In genomic region chr2:180963956-180964355, GRCm38 (mm10) we compare ENCODE assay signal across 8 mouse cellular contexts. TPM values are rescaled to one million over a fixed set of nuclear protein-coding genes. Genes with fewer than 3 reads are reported as not detected.
DNase-seq lines count a peak whose midpoint lies in the region; ATAC-seq and TF ChIP-seq lines count a peak whose summit lies in the region.

No protein-coding gene starts in this region.

- H3K9me3 ChIP-seq in intestine, postnatal 0 days (ENCODE audit: control insufficient read depth): no peaks in the 10 kb centered on the region
- H3K9me3 ChIP-seq in liver, embryonic 14.5 days (ENCODE audit: control insufficient read depth, low read length): no peaks in the 10 kb centered on the region

- TF ChIP-seq EP300 in liver, embryonic 14.5 days (IDR thresholded peaks at IDR 0.05; ENCODE audit: low read depth): no peak

- 0 out of 2 replicates have a peak, but pooled peaks cover 15% of the 10 kb centered on the region for H3K4me1 ChIP-seq in intestine, postnatal 0 days (replicated peaks; ENCODE audit: control insufficient read depth, insufficient read depth, low read length)
- peaks cover 11 to 15% of the 10 kb centered on the region in 2 experiments for H3K4me1 ChIP-seq in liver, embryonic 14.5 days (replicated peaks; ENCODE audit: control insufficient read depth in 2 of 2, insufficient read depth in 2 of 2, low read length in 1 of 2)

- intact Hi-C loops in gastrocnemius, adult 2 months (cut with DNase I): loop anchor here (1.0 to 10.0 kb wide), 2 partner anchors 39 to 179 kb away; no protein-coding TSS in a partner anchor

- peak; percentile 77 for DNase-seq in 416B (ENCODE audit: low read depth)
- peak; percentile 80 for DNase-seq in Muller cell, postnatal 12 days (ENCODE audit: inconsistent ontology term)
- peak; percentile 89 to 93 for DNase-seq in cerebellum, postnatal 10 days
- DNase-seq in gastrocnemius, adult 2 months: peak; percentile 80
- DNase-seq in liver, embryonic 14.5 days (ENCODE audit: low read depth in 3 of 3, low spot score in 3 of 3): peak; percentile 33 to 51 (median 45)
- peak; percentile 70 for DNase-seq in retina, postnatal 7 days (ENCODE audit: low read depth, low spot score)
- DNase-seq in thymus, postnatal 4 days: peak; percentile 80

- 0 out of 2 replicates have a peak, but pooled peaks have one; percentile 6 for ATAC-seq in intestine, postnatal 0 days
- ATAC-seq in liver, embryonic 14.5 days (ENCODE audit: insufficient read depth): no peak

- WGBS in intestine, postnatal 0 days: 4% methylated on average over 5 of the region's 5 CpGs
- WGBS in liver, embryonic 14.5 days (ENCODE audit: insufficient replicate concordance): 4% methylated on average over 5 of the region's 5 CpGs

- no peaks in the 10 kb centered on the region for H3K27me3 ChIP-seq in intestine, postnatal 0 days (replicated peaks; ENCODE audit: control insufficient read depth, insufficient read depth, low read length)
- H3K27me3 ChIP-seq in liver, embryonic 14.5 days (ENCODE audit: control insufficient read depth, insufficient read depth, low read length): no peaks in the 10 kb centered on the region

- H3K36me3 ChIP-seq in intestine, postnatal 0 days (ENCODE audit: control insufficient read depth, insufficient read depth): no peaks in the 10 kb centered on the region
- H3K36me3 ChIP-seq in liver, embryonic 14.5 days (replicated peaks; ENCODE audit: control insufficient read depth, insufficient read depth, low read depth): no peaks in the 10 kb centered on the region; the same call in 1 of the 2 replicates

- H3K27ac ChIP-seq in gastrocnemius, adult 2 months: no peak overlapping the region
- H3K27ac ChIP-seq in intestine, postnatal 0 days (ENCODE audit: low read depth, low read length): peak overlapping the region; percentile 79
- H3K27ac ChIP-seq in liver, embryonic 14.5 days: no peak overlapping the region

- H3K9ac ChIP-seq in intestine, postnatal 0 days (ENCODE audit: low read depth, low read length): no peak overlapping the region
- no peak overlapping the region for H3K9ac ChIP-seq in liver, embryonic 14.5 days (replicated peaks)

- no peak overlapping the region for H3K4me3 ChIP-seq in gastrocnemius, adult 2 months
- no peak overlapping the region for H3K4me3 ChIP-seq in intestine, postnatal 0 days (ENCODE audit: low read depth, low read length)
- no peak overlapping the region for H3K4me3 ChIP-seq in liver, embryonic 14.5 days (ENCODE audit: insufficient read depth in 1 of 2, low read depth in 2 of 2, low read length in 2 of 2)

- peak; percentile 98 for TF ChIP-seq CTCF in gastrocnemius, adult 2 months (IDR thresholded peaks at IDR 0.05)
- peak; percentile 97 for TF ChIP-seq CTCF in intestine, postnatal 0 days (IDR thresholded peaks at IDR 0.05; ENCODE audit: low read depth)
- TF ChIP-seq CTCF in liver, embryonic 14.5 days (IDR thresholded peaks at IDR 0.05; ENCODE audit: low read depth): peak; percentile 96

- peak overlapping the region; percentile 30 for H3K4me2 ChIP-seq in intestine, postnatal 0 days (replicated peaks; ENCODE audit: low read depth)
- H3K4me2 ChIP-seq in liver, embryonic 14.5 days (ENCODE audit: low read depth): no peak overlapping the region

RNA-seq across cellular contexts. Expression of gene Arfgap1, which starts 3.1 kb away (rescaled TPM):
- 10 to 100 TPM; 32.5 to 38.5 TPM for total RNA-seq in gastrocnemius, adult 2 months (2021)
- polyA plus RNA-seq in intestine, postnatal 0 days (2015; fragmentation: Nextera tagmentation; extraction: Ambion mirVana): 44.0 and 51.9 TPM in 2 replicates
- 14.4 and 20.6 TPM in 2 replicates for polyA plus RNA-seq in liver, embryonic 14.5 days (2012; rRNA removed)
- polyA plus RNA-seq in liver, embryonic 14.5 days (2014; fragmentation: Nextera tagmentation; extraction: Ambion mirVana): 16.6 and 18.8 TPM in 2 replicates

RNA-seq across cellular contexts. Expression of gene Nkain4, which starts 9.5 kb away (rescaled TPM):
- total RNA-seq in gastrocnemius, adult 2 months (2021): under 1 TPM in 1 of 2 experiments, not detected in 1; 0.78 TPM
- 22.9 and 25.9 TPM in 2 replicates for polyA plus RNA-seq in intestine, postnatal 0 days (2015; fragmentation: Nextera tagmentation; extraction: Ambion mirVana)
- 1.0 and 1.1 TPM in 2 replicates for polyA plus RNA-seq in liver, embryonic 14.5 days (2012; rRNA removed)
- 1.3 and 1.5 TPM in 2 replicates for polyA plus RNA-seq in liver, embryonic 14.5 days (2014; fragmentation: Nextera tagmentation; extraction: Ambion mirVana)

RNA-seq across cellular contexts. Expression of gene Col20a1, which starts 22.4 kb away (rescaled TPM):
- 1 to 10 TPM; 1.1 to 2.3 TPM for total RNA-seq in gastrocnemius, adult 2 months (2021)
- 0.43 and 0.80 TPM in 2 replicates for polyA plus RNA-seq in intestine, postnatal 0 days (2015; fragmentation: Nextera tagmentation; extraction: Ambion mirVana)
- 0.11 and 0.20 TPM in 2 replicates for polyA plus RNA-seq in liver, embryonic 14.5 days (2012; rRNA removed)
- 0.04 TPM in 1 of 2 replicates, not detected in the other for polyA plus RNA-seq in liver, embryonic 14.5 days (2014; fragmentation: Nextera tagmentation; extraction: Ambion mirVana)

RNA-seq across cellular contexts. Expression of gene Birc7, which starts 35.1 kb away (rescaled TPM):
- not detected for total RNA-seq in gastrocnemius, adult 2 months (2021)
- polyA plus RNA-seq in intestine, postnatal 0 days (2015; fragmentation: Nextera tagmentation; extraction: Ambion mirVana): not detected in 2 replicates
- polyA plus RNA-seq in liver, embryonic 14.5 days (2012; rRNA removed): not detected in 2 replicates
- not detected in 2 replicates for polyA plus RNA-seq in liver, embryonic 14.5 days (2014; fragmentation: Nextera tagmentation; extraction: Ambion mirVana)

RNA-seq across cellular contexts. Expression of gene Ythdf1, which starts 43.2 kb away (rescaled TPM):
- total RNA-seq in gastrocnemius, adult 2 months (2021): 10 to 100 TPM; 41.9 to 42.1 TPM
- polyA plus RNA-seq in intestine, postnatal 0 days (2015; fragmentation: Nextera tagmentation; extraction: Ambion mirVana): 24.2 and 26.8 TPM in 2 replicates
- polyA plus RNA-seq in liver, embryonic 14.5 days (2012; rRNA removed): 13.3 and 18.5 TPM in 2 replicates
- polyA plus RNA-seq in liver, embryonic 14.5 days (2014; fragmentation: Nextera tagmentation; extraction: Ambion mirVana): 22.7 and 23.2 TPM in 2 replicates
